Mouse (Mus musculus): ENCODE results near the gene Prrt4. TPM values are rescaled to one million over a fixed set of nuclear protein-coding genes. Genes with fewer than 3 reads are reported as not detected.

The Prrt4 gene
- polyA plus RNA-seq, 1 experiment from 2014 or later: 14.7 TPM

DNA sequence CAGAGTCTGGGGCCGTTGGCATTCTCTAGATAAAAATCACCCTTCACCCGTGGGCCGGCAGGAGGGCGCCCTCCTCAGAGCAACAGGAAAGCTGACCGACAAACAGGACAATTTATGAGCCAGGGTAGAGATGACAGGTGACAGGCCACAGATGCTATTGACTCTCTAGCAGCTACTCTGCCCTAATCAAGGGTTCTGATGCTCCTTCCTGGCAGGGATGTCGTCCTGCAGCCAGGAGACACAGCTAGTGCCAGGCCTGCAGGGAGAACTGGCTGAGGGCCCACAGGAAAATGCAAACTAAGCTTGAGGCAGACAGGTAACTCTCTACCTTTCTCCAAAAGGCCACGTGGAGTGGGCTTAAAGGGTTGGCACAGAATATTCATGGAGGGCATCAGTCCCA is 31.8 kb upstream of the Prrt4 start:
- no peak for ATAC-seq (ENCODE audit: low read depth)
- H3K36me3 ChIP-seq (ENCODE audit: control insufficient read depth, insufficient read depth, low read length): peaks cover 6% of the 10 kb centered on the region
- peak overlapping the region; percentile 65 for H3K9ac ChIP-seq (replicated peaks; ENCODE audit: low read depth, low read length)
- peak overlapping the region; percentile 83 for H3K27ac ChIP-seq (ENCODE audit: low read depth, low read length)
- H3K9me3 ChIP-seq (ENCODE audit: control insufficient read depth, low read length): no peaks in the 10 kb centered on the region
- H3K4me3 ChIP-seq (ENCODE audit: low read depth, low read length): peak overlapping the region; percentile 65
- H3K4me1 ChIP-seq (ENCODE audit: control insufficient read depth, insufficient read depth, low read length): peaks cover 22% of the 10 kb centered on the region; the same call in 1 of the 2 replicates
- WGBS: 24% methylated on average over 7 of the region's 7 CpGs
- H3K27me3 ChIP-seq (ENCODE audit: control insufficient read depth, insufficient read depth, low read length): peaks cover 7% of the 10 kb centered on the region; the same call in 1 of the 2 replicates
- peak overlapping the region; percentile 89 for H3K4me2 ChIP-seq (ENCODE audit: low read depth, low read length)

DNA sequence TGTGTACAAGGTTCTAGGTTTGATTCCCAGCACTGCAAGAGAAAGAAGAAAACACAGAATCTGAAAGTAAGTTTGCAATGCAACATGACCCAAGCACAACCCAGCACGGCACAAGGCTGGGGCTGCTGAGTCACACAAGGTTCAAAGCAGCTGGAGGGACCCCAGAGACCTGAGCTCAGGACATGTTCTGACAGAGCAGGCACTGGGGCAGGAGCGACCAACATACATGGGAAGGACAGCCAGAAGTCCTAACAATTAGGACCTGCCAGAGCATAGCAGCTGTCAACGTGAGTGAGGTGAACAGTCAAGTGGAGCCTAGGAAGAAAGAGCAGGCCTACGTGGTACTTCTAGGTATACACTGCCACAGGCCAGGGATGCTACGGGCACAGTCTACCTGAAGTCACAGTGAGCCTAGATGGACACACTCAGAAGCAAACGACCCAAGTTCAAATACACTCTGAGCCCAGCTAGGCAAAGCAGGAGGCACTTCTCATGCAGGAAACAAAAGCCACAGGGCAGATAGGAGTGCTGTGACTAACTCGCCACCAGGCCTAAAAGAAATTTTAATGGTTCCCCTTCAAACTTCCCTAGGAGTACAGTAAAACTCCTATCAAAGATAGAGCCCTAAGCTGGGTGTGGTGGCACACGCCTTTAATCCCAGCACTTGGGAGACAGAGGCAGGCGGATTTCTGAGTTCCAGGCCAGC is 31.0 kb upstream of the Prrt4 start:
- no peak overlapping the region for H3K4me3 ChIP-seq (ENCODE audit: low read depth, low read length)
- no peaks in the 10 kb centered on the region for H3K9me3 ChIP-seq (ENCODE audit: control insufficient read depth, low read length)
- 87% methylated on average over 9 of the region's 9 CpGs for WGBS
- peaks cover 20% of the 10 kb centered on the region; the same call in 1 of the 2 replicates for H3K4me1 ChIP-seq (ENCODE audit: control insufficient read depth, insufficient read depth, low read length)
- H3K27ac ChIP-seq (ENCODE audit: low read depth, low read length): no peak overlapping the region
- no peak overlapping the region for H3K9ac ChIP-seq (replicated peaks; ENCODE audit: low read depth, low read length)
- peaks cover 5% of the 10 kb centered on the region; the same call in 1 of the 2 replicates for H3K27me3 ChIP-seq (ENCODE audit: control insufficient read depth, insufficient read depth, low read length)
- H3K36me3 ChIP-seq (ENCODE audit: control insufficient read depth, insufficient read depth, low read length): peaks cover 9% of the 10 kb centered on the region
- peak overlapping the region; percentile 89 for H3K4me2 ChIP-seq (ENCODE audit: low read depth, low read length)
- no peak for ATAC-seq (ENCODE audit: low read depth)

DNA sequence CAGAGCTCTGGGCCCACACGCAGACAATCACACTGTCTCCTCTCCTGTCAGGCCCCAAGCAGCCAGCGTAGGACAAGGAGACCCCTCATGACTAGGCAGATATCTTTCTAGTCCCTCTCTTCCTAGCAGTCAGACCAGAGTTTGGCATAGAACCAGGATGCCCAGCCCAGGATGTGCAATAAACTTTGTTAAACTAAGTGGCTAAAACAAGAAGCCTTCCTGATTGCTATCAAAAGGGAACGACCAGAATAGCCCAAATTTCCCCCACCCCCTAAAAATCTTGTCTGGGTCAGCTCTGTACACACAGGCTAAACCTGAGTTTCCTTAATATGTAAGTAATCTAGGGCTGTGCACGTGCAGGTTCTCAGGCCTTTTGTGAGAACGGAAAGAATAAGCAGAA is 28.8 kb upstream of the Prrt4 start:
- no peak overlapping the region for H3K4me3 ChIP-seq (ENCODE audit: low read depth, low read length)
- no peaks in the 10 kb centered on the region for H3K27me3 ChIP-seq (ENCODE audit: control insufficient read depth, insufficient read depth, low read length)
- no peaks in the 10 kb centered on the region for H3K9me3 ChIP-seq (ENCODE audit: control insufficient read depth, low read length)
- peaks cover 16% of the 10 kb centered on the region for H3K36me3 ChIP-seq (ENCODE audit: control insufficient read depth, insufficient read depth, low read length)
- no peak overlapping the region for H3K27ac ChIP-seq (ENCODE audit: low read depth, low read length)
- WGBS: 82% methylated on average over 5 of the region's 5 CpGs
- ATAC-seq (ENCODE audit: low read depth): no peak
- H3K9ac ChIP-seq (replicated peaks; ENCODE audit: low read depth, low read length): no peak overlapping the region
- peaks cover 15% of the 10 kb centered on the region; the same call in 1 of the 2 replicates for H3K4me1 ChIP-seq (ENCODE audit: control insufficient read depth, insufficient read depth, low read length)
- no peak overlapping the region for H3K4me2 ChIP-seq (ENCODE audit: low read depth, low read length)

DNA sequence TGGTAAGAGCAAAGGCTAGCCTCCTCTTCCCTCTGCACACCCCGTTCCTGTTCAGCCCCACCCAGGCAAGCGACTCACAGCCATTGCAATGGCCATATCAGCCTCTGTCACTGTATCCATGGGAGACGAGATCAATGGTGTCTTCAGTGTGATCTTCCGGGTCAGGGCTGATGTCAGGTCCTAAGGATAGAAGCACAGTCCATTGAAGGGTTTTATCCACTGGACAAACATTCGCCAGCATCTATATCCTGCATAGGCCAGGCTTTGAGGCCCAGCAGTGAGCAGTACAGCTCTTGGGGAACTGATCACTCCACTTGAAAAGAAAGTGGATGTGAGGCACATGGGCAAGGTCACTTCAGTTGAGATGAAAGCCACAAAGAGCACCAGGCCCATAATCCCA is 27.6 kb upstream of the Prrt4 start:
- WGBS: 88% methylated on average over 5 of the region's 5 CpGs
- no peak overlapping the region for H3K27ac ChIP-seq (ENCODE audit: low read depth, low read length)
- ATAC-seq (ENCODE audit: low read depth): no peak
- no peak overlapping the region for H3K9ac ChIP-seq (replicated peaks; ENCODE audit: low read depth, low read length)
- H3K4me2 ChIP-seq (ENCODE audit: low read depth, low read length): no peak overlapping the region
- H3K36me3 ChIP-seq (ENCODE audit: control insufficient read depth, insufficient read depth, low read length): peaks cover 16% of the 10 kb centered on the region
- H3K9me3 ChIP-seq (ENCODE audit: control insufficient read depth, low read length): no peaks in the 10 kb centered on the region
- H3K4me1 ChIP-seq (ENCODE audit: control insufficient read depth, insufficient read depth, low read length): peaks cover 9% of the 10 kb centered on the region; the same call in 1 of the 2 replicates
- H3K27me3 ChIP-seq (ENCODE audit: control insufficient read depth, insufficient read depth, low read length): no peaks in the 10 kb centered on the region
- H3K4me3 ChIP-seq (ENCODE audit: low read depth, low read length): no peak overlapping the region

DNA sequence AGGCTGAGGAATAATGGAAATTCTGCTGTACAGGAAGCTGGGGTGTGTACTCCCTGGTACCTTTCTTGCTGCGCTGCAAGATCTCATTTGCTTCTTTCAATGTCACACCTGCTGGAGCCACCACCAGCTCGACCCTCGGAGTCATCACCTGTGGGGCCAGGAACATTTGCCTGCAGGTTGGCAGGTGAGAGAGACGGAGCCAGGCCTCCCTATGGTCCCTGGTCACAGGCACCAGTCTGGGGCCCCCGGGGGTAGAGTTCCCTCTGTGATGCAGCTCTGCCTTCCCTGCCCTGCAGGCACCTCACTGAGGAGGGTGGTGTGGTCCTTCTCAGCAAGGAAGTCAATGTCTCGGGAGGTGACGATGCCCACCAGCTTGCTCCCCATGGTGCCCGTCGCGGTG is 26.6 kb upstream of the Prrt4 start:
- Histone ChIP-seq H3K4me2 (ENCODE audit: low read depth, low read length) (no peak overlapping the region), H3K9ac (replicated peaks; ENCODE audit: low read depth, low read length) (no peak overlapping the region), H3K36me3 (ENCODE audit: control insufficient read depth, insufficient read depth, low read length) (peaks cover 16% of the 10 kb centered on the region), H3K27ac (ENCODE audit: low read depth, low read length) (no peak overlapping the region), H3K27me3 (ENCODE audit: control insufficient read depth, insufficient read depth, low read length) (no peaks in the 10 kb centered on the region), H3K9me3 (ENCODE audit: control insufficient read depth, low read length) (no peaks in the 10 kb centered on the region), H3K4me3 (ENCODE audit: low read depth, low read length) (no peak overlapping the region), H3K4me1 (ENCODE audit: control insufficient read depth, insufficient read depth, low read length) (peaks cover 6% of the 10 kb centered on the region; the same call in 1 of the 2 replicates)
- ATAC-seq (ENCODE audit: low read depth): no peak
- 95% methylated on average over 10 of the region's 10 CpGs for WGBS

DNA sequence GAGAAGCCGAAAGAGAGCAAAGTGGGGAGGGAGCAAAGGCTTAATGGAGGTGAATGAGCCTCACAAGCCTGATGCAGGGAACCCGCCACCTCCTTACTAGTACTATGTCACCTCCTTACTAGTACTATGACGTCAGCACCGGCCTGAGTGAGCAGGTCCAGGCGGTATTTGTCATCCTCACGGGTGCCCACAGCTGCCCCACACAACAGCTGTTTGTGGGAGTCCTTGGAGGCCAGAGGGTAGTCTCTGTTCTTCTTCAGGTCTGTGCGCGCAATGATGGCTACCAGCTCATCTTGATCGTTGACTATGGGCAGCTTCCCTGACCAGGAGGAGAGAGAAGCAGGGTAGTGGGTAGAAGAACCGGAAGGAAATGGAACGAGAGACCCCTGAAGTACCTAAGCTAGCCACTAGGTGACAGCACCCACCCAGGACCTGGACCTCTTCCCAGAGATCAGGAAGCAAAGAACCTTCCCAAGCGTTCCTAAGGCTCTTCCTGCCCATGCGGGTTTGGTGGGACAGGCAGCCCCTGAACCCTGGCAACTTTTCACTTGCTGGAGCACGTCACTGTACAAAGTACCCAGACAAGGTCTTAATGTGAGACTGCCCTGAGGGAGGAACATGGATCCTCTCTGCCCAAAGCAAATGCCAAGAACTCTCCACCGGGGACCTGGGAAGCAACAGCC is 25.7 kb upstream of the Prrt4 start:
- H3K36me3 ChIP-seq (ENCODE audit: control insufficient read depth, insufficient read depth, low read length): peaks cover 19% of the 10 kb centered on the region
- WGBS: 61% methylated on average over 15 of the region's 15 CpGs
- no peaks in the 10 kb centered on the region for H3K9me3 ChIP-seq (ENCODE audit: control insufficient read depth, low read length)
- H3K27me3 ChIP-seq (ENCODE audit: control insufficient read depth, insufficient read depth, low read length): no peaks in the 10 kb centered on the region
- H3K4me3 ChIP-seq (ENCODE audit: low read depth, low read length): no peak overlapping the region
- H3K4me2 ChIP-seq (ENCODE audit: low read depth, low read length): no peak overlapping the region
- no peak overlapping the region for H3K27ac ChIP-seq (ENCODE audit: low read depth, low read length)
- no peaks in the 10 kb centered on the region; the same call in 1 of the 2 replicates for H3K4me1 ChIP-seq (ENCODE audit: control insufficient read depth, insufficient read depth, low read length)
- no peak overlapping the region for H3K9ac ChIP-seq (replicated peaks; ENCODE audit: low read depth, low read length)
- ATAC-seq (ENCODE audit: low read depth): peak; percentile 36; the same call in 1 of the 2 replicates

DNA sequence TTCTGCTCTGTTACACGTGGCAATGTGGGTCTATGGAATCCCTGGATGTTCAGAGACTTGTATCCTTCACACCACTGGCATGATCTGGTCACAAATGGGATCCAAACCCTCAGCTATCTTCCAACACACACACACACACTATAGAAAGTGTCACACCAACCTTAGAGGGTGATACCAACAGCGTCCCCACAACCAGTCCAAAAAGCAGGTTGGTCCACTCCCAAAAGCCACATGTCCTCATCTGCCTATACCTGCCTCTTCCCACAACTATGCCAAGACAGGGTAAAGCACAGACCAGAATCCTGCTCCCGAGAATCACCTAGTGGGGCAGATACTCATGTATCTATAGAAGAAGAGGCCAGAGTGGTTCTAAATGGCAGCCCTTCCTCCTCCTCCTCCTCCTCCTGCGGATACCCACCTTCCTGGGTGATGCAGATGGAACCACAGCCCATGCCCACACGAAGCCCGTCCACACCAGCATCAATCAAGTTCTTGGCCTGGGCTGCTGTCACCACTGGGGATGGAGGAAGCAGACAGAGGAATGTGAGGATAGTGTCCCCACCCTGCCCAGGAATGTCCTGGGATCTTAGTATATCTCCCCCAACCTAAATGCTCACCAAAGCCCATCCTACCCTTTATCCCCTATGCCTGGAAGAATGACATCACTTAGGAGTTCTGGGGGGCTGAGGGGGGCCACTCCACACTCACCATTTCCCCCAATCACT is 24.6 kb upstream of the Prrt4 start:
- Histone ChIP-seq H3K27me3 (ENCODE audit: control insufficient read depth, insufficient read depth, low read length) (no peaks in the 10 kb centered on the region), H3K9ac (replicated peaks; ENCODE audit: low read depth, low read length) (no peak overlapping the region), H3K4me1 (ENCODE audit: control insufficient read depth, insufficient read depth, low read length) (no peaks in the 10 kb centered on the region), H3K4me3 (ENCODE audit: low read depth, low read length) (no peak overlapping the region), H3K9me3 (ENCODE audit: control insufficient read depth, low read length) (no peaks in the 10 kb centered on the region), H3K36me3 (ENCODE audit: control insufficient read depth, insufficient read depth, low read length) (peaks cover 19% of the 10 kb centered on the region), H3K27ac (ENCODE audit: low read depth, low read length) (no peak overlapping the region), H3K4me2 (ENCODE audit: low read depth, low read length) (no peak overlapping the region)
- 94% methylated on average over 6 of the region's 6 CpGs for WGBS
- no peak for ATAC-seq (ENCODE audit: low read depth)

DNA sequence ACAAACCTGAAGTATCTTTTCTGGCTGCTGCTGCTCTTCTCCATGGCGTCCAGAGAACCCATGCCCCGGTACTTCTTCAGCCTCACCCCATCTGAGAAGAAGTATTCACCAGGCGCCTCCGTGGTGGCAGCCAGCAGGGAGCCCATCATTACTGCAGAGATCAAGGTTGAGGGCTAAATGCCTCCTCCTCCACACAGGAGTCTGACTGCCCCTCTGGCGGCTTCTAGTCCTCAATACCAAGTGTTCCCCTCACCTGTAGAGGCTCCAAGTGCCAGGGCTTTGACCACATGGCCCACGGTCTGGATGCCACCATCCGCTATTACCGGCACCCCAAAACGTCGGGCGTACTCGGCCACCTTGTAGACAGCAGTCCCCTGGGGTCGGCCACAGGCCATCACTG is 23.7 kb upstream of the Prrt4 start:
- Histone ChIP-seq H3K27me3 (ENCODE audit: control insufficient read depth, insufficient read depth, low read length) (no peaks in the 10 kb centered on the region), H3K9ac (replicated peaks; ENCODE audit: low read depth, low read length) (no peak overlapping the region), H3K9me3 (ENCODE audit: control insufficient read depth, low read length) (no peaks in the 10 kb centered on the region), H3K4me3 (ENCODE audit: low read depth, low read length) (no peak overlapping the region), H3K27ac (ENCODE audit: low read depth, low read length) (no peak overlapping the region), H3K4me2 (ENCODE audit: low read depth, low read length) (no peak overlapping the region), H3K36me3 (ENCODE audit: control insufficient read depth, insufficient read depth, low read length) (peaks cover 19% of the 10 kb centered on the region), H3K4me1 (ENCODE audit: control insufficient read depth, insufficient read depth, low read length) (peaks cover 3% of the 10 kb centered on the region)
- ATAC-seq (ENCODE audit: low read depth): no peak
- 93% methylated on average over 13 of the region's 13 CpGs for WGBS

DNA sequence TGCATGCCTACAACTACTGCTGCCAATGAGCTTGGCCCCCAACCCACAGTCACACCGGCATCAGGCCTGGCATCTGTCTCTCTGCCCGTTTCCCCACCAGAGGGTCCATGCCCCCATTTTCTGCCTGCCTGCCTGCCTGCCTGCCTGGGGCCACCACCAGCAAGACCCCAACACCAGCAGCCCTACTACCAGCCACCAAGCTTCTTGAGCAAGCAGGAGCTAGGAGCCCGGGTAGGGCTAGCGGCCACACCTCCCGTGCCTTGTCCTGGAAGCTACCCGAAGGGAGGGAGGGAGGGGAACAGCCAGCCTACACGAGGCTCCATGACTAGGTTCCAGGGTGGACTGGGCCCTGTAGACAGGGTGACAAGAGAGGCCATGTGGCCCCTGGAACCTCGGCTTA is 22.6 kb upstream of the Prrt4 start:
- Histone ChIP-seq H3K27ac (ENCODE audit: low read depth, low read length) (no peak overlapping the region), H3K36me3 (ENCODE audit: control insufficient read depth, insufficient read depth, low read length) (peaks cover 18% of the 10 kb centered on the region), H3K9ac (replicated peaks; ENCODE audit: low read depth, low read length) (no peak overlapping the region), H3K27me3 (ENCODE audit: control insufficient read depth, insufficient read depth, low read length) (no peaks in the 10 kb centered on the region), H3K4me3 (ENCODE audit: low read depth, low read length) (no peak overlapping the region), H3K4me1 (ENCODE audit: control insufficient read depth, insufficient read depth, low read length) (peaks cover 5% of the 10 kb centered on the region), H3K9me3 (ENCODE audit: control insufficient read depth, low read length) (no peaks in the 10 kb centered on the region), H3K4me2 (ENCODE audit: low read depth, low read length) (no peak overlapping the region)
- no peak for ATAC-seq (ENCODE audit: low read depth)
- 85% methylated on average over 8 of the region's 8 CpGs for WGBS
